Mouse (Mus musculus): ENCODE measurements around the gene B230307C23Rik.
"Not testable (repeated sequence)": the region's sequence is repeated elsewhere in the genome, so short reads cannot be mapped to it uniquely, and the experiment has no call there.

B230307C23Rik gene

DNA sequence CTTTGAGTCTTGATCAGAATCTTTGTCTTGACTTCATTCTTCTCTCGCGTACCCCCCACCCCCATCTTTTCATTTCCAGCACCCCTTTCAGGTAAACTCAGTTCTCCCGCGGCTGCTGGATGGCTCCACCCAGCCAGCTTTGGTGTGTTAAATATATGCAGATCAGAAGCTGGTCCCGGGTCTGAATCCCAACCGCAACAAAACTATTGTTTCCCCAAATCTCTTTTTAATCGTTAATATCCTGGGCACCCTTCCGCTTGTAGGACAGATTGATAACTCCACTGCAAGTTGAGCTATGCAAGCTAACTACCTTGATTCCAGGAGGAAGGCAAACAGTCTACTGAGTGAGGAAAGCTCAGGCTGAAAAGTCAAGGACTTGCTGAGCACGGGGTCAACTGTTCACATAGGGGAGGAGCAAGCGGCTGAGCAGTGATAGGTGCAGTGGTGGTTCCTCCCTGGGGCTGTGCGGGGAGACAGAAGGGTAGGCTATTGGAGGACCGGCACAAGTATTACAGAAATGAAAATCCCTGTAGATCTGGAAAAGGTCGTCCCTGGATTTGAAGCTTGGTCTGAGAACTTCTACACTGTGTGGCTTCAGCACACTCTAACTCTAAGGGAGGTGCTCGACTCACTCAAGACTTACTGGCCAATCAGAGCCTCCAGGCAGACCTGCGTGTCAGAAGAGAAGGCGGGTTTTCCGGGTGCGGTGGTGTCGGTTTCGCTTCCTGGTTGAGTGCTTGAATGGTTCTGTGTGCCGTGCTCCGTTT is at the start of gene B230307C23Rik:
TSS of gene B230307C23Rik (plus strand) at position 700 of the 767 bp plus-strand sequence.
- peak; percentile 93 for DNase-seq (ENCODE audit: low read depth, low spot score)

DNA sequence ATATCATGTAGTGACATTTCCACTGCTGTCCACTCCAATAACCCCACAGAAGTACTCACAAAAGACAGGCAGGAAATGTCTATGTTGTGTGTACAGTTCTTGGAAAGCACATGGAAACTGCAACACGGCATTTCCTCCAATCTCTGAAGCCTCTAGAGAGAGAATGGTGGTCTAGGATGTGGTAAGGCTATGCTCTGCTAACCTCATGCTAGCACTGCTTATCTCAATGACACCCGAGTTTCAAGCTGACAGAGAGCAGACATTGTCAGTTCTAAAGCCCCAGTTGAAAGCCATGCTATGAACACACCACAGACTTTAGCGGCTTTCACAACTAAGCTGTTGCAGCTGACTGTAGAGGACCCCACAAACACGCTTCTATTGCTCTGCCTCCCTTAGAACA is 48.3 kb upstream of the B230307C23Rik start:
- no peak for DNase-seq (ENCODE audit: low read depth, low spot score)

DNA sequence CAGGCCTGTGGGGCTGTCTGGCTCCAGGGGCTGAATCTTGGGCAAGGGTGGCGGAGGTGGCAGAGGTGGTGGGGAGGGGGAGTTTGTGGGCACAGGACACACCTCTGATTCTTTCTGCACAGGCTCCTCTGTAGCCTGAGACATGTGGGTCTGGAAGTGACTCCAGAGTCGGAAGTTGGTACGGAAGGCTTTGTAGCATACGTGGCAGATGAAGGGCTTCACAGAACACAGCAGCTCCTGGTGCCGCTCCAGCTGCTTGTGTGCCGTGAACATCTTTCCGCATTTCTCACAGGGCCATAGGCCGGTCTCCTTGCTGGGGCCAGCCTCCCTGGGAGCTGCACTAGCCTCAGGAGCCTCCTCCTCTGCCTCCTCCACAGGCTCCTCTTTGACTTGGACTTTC is 47.1 kb upstream of the B230307C23Rik start:
- DNase-seq (ENCODE audit: low read depth, low spot score), result no peak

DNA sequence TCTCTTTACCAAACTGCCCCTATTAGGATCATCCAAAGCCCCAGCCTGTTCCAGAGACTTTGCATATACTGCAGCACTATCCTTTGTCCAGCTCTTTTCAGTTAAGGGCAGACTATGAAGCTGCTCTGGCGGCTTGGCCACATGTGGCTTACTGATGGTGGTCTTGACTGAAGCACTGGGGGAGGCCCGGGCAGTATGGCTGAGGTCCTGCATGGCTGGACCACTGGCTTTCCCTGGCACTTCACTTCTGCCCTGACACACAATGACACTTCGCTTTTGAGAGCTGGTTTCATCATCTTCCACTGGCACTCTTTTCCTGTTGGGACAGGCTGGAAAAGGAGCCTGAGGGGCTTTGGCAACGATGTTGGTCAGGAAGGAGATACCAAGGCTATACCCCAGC is 44.7 kb upstream of the B230307C23Rik start:
- no peak for DNase-seq (ENCODE audit: low read depth, low spot score)

DNA sequence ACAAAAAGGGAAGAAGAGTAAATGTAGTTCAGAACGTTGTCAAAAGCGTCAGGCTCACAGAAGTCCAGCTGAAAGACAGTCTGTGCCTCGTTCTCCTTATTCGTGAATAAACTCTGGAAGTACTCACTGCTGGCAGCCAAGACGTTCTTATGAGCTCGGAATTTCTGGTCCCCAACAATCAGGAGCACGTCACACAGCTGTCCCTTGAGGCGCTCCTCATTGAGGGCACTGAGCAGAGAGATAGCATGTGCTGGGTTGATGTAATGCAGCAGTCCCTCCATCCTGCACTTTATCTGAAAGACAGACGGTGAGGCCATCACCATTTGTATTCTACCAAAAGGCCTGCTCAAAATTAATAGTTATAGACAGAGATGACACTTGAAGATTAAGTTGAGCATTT is 44.3 kb upstream of the B230307C23Rik start:
- no peak for DNase-seq (ENCODE audit: low read depth, low spot score)

DNA sequence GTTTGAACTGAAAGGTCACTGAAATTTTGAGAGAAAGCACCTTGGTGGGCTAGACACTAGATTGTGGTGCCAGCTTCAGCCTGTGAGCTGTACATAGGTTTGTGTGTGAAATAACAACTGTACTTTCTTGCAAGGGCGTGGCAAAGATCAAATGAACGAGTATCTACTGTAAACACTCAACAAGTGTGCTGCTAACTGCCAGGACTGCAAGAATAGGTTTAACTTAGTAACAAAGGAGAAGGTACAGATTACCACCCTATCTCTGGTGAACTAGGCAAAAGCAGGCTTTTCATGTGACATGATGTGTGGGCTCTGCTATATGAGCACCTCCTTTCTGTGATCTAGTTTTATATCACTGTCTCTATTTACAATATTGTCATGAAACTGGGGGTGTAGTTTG is 43.8 kb upstream of the B230307C23Rik start:
- DNase-seq (ENCODE audit: low read depth, low spot score), result no peak

DNA sequence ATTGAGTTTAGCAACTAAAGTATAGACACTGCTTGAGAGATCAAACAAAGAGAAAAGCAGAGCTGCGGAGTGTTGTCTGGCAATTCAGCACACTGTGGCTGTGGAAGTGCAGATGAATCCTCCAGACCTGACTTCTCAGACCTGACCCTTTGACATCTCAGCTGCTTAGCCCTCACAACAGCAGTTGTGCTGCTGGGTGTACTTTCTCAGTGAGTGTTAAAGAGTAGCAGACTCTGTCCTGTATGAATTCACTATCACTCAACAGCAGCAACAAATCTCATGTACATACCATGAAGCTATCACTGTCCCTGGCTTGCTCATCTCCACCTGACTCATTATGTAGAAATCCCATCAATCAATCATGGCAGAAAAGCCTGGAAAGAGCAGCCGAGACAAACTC is 41.1 kb upstream of the B230307C23Rik start:
- DNase-seq (ENCODE audit: low read depth, low spot score), result no peak

DNA sequence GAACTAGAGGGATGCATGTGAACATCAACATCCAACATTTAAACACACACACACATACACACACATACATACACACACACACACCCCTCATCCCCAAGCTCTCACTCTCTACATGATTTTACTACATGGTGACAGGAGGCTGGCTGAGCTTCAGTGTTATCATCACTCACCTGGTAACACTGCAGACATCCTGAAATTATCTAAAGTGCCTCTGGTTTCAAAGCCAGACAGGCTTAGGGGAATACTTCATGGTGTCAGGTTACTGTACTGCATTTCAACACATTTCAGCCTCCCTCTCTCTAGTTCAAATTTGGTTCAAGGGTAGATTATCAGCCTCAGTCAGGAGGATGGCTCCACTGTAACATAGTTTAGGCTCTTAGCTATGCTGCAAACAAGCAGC is 39.5 kb upstream of the B230307C23Rik start:
- DNase-seq (ENCODE audit: low read depth, low spot score), result no peak

DNA sequence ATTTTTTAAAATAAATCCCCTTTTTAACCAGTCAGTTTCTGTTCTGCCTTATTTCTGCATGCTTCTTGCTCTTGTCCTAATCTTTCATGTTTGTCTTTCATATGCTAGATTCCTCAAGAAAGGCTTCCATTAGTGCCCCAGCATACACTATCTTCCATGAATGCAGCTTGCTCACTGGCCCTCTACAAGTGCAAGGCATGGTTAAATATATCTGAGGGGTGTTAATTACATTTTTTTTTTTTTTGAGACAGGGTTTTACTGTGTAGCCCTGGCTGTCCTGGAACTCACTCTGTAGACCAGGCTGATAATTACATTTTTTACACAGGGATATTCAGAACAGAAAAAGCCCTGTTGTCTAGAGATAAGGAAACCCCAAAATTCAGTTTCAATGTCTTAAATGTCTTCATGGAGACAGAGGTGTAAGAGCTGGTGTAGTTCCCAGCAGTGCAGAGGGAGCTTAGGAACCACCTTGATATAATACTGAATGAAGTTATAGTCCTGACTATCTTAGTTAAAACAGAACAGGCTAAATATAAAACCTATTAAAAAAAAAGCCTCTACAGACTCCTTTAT is 38.6 kb upstream of the B230307C23Rik start:
- DNase-seq (ENCODE audit: low read depth, low spot score), result no peak

DNA sequence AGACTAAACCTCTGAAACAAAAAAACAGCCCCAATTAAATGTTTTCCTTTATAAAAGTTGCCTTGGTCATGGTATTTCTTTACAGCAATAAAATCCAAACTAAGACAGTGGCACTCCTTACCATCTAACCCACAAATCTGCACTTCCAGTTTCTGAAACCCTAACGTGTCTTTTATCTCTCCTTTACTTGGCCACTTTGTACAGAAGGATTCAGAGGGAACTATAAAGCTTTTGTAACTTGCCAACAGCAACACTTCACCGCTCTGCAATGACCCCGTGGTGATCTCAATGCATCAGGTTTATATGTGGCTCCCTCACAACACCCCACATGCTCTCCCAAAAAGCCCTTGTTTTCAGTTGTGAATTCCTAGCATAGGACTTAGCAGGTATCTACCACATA is 36.8 kb upstream of the B230307C23Rik start:
- no peak for DNase-seq (ENCODE audit: low read depth, low spot score)

DNA sequence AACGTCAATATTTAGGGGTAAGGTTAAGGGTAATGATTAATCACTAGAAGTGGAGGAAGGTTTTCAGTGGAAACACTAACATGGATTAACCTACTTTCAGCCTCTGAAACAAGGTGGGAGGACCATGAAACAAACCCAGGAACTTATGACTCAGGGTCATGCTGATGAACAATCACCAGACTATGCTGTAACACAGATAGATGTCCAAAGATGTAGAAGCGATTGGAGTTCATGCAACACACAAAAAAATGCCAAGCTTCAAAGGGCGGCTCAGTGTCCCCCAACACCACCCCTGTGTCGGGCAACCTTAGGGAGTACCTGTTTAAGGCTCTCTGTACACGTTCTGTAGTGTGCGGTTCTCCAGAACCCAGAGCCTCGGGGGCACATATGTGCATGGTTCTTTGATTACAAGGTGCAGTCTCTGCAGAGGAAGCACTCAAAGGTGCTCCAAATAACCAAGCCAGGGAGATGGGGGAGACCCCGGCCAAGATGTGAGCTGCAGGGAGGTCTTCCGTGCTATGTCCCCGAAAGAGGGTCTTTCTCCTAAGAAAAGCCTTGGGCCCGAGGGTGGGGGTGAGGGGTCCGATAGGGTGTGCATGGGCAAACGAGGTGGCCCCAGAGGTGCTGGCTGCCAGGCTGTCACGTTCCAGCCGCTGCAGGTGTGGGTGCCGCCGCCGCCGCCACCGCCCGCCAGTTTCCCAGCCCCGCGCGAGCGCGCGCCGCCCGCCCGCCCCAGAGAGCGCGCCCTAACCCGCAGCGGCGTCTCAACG is 35.5 kb upstream of the B230307C23Rik start:
- DNase-seq (ENCODE audit: low read depth, low spot score), result peak; percentile 54

DNA sequence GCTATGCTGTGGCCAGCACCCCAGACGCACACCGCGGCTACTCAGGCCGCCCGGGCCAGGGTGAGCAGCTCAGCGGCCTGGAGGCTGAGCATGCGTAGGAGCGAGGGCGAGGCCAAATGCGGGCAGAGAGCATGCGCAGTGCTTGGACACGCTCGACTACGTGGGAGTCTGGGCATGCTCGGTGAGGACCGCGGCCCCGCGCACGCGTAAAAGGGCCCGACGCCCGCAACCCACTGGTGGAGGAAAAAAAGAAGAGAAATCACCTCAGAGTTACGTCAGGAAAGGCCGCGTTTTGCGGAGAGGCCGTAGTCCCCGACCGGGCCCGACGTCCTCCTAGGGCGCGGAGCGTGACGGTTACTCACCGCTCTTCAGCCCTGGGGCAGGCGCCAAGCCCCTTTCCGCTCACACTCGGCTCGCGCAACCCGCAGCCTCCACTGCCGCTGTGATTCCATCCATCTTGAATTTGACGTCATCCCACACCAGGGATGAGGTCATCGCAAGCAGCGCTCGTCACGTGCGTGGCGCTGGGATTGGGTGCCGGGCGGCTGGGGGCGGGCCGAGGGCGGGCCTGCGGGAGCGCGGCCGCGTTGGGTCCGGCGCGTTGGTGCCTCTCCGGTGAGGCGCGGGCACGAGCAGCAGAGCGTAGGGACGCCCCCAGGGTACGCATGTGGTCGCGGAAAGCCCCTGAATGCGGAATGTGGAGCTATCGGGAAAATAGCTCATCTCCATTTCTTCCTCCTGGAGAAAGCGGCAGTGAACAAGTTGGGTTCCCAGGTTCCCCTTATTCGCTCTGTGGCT is 34.8 kb upstream of the B230307C23Rik start, which contains the start of the genes C2cd2 and Zbtb21:
TSS of gene C2cd2 (minus strand) at position 448 of the 798 bp plus-strand sequence.
TSS of gene Zbtb21 (minus strand) at position 472 of the 798 bp plus-strand sequence.
- peak; percentile 96 for DNase-seq (ENCODE audit: low read depth, low spot score)

DNA sequence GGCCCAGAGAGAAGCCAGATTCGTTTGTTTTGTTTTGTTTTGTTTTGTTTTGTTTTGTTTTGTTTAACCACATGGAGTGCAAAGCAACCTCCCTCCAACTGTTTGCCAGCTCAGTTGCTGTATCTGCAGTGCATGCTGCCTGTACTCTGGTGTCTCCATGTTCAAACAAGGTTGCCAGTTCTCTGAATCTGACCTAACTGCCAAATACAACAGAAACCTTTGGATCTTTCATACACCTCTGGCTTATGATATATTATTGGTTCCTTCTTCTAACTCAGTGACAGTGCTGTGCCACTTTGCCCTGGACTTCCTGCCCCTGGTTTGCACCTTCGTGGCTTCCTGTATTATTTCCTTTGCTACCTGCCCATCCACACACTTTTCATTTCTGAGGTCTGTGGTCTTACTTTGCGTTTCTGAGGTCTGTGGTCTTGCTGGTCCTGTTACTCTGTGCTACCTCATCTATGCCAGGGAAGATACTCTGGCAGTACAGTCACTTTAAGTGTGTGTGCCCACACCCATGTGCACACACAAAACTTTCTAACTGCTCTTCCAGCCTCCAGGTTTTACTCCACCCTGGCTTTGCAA is 33.1 kb upstream of the B230307C23Rik start:
- peak; percentile 62 for DNase-seq (ENCODE audit: low read depth, low spot score)

DNA sequence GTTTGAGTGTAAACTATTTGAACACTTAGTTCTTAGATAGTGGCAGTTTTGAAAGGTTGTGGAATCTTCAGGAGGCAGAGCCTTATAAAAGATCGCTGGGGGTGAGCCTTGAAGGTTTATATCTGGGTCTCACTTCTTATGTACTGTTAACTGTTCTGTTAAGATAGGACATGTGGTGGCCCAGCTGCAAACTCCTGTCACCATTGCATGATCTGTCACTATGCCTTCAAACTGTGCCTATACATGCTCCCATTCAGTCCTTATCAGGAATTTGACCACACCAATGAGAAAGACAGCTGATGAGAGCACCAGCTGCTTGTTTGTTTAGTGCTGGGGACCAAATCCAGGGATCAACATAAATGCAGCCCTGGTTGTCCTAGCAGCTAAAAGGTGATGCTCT is 19.8 kb upstream of the B230307C23Rik start:
- no peak for DNase-seq (ENCODE audit: low read depth, low spot score)

DNA sequence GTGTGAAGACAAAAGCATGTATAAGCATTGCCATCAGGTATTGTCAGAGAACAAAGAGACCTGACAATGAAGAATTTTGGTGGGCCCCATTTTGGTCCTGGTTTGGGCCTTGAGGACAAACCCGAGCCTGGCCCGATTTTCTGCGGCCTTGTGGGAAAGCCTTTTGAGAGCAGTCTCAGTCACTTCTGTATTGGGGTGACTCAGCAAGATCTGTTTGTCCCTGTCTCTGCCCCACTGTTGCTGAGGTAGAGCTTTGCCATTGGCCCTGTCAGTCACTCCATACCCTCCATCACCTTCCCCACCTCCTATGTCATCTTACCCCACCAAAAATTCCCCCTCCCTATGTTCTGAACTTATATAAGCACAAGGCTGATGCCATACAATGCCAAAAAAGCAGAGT is 19.4 kb upstream of the B230307C23Rik start:
- no peak for DNase-seq (ENCODE audit: low read depth, low spot score)

DNA sequence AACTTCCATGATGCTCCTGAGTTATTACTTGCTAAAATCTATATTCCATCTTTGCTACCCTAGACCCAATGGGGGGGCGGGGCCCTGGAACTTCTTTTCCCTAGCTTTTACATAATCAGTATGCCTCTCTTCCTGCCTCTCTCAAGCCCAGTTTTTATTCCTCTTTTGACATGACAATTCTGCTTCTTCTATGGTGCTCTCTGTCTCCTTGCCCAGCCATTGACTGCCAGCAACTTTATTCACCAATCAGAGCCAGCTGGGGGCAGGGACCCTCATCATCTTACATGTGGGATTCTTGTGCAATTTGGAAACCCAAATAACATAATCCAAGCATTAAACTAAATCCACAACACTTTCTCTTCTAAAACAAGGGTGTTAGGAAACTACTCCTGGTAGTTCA is 15.8 kb upstream of the B230307C23Rik start:
- no peak for DNase-seq (ENCODE audit: low read depth, low spot score)

DNA sequence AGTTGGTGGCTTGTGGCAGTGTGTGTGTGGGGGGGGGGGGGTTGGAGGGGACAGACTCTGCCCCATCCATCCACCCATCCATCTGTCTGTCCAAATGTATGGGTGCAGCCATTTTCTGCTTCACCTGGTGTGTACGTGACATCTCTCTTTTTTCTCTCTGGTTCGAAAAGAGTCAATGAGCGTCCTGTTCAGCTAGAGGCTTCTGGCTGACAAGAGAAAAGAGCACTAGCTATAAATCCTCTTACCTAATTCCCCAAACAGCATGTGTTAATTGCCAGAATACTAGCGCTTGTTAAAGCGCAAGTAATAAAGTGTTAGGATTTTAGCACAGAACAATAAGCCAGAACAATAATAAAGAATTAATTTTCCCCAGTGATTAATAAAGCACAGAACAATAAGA is 12.5 kb upstream of the B230307C23Rik start:
- no peak for DNase-seq (ENCODE audit: low read depth, low spot score)

DNA sequence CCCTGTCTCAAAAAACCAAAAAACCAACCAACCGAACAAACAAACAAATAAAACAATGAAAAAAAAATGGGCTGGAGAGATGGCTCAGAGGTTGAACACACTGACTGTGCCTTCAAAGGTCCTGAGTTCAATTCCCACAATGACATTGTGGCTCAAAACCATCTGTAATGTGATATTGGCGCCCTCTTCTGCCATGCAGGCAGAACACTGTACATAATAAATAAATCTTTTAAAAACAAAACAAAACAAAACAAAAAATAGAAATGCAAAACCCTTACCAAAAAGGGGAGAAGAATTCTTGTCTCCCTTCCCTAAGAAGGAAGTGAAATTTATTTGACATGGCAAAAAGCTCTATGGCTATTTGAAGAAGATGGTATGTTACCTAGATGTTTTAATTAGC is 5.6 kb upstream of the B230307C23Rik start:
- no peak for DNase-seq (ENCODE audit: low read depth, low spot score)

DNA sequence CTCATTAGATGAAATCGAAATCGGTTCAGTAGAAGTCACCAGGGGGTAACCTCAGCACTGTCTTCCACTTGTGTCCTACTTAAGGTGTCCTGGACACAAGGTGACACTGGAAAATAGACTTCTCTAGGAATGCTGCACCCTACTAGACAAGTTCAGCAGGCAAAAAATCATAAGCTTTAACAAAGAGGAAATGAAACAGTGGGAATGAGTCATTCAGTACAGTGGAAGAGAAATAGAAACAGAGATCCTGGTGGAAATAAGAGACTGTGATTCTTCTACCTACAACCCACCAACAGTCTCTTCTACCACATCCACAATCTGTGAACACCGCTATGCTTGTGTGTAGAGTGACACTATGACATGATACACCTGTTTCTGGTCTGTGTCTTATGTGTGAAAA is 4.6 kb upstream of the B230307C23Rik start:
- DNase-seq (ENCODE audit: low read depth, low spot score), result not testable (repeated sequence)

DNA sequence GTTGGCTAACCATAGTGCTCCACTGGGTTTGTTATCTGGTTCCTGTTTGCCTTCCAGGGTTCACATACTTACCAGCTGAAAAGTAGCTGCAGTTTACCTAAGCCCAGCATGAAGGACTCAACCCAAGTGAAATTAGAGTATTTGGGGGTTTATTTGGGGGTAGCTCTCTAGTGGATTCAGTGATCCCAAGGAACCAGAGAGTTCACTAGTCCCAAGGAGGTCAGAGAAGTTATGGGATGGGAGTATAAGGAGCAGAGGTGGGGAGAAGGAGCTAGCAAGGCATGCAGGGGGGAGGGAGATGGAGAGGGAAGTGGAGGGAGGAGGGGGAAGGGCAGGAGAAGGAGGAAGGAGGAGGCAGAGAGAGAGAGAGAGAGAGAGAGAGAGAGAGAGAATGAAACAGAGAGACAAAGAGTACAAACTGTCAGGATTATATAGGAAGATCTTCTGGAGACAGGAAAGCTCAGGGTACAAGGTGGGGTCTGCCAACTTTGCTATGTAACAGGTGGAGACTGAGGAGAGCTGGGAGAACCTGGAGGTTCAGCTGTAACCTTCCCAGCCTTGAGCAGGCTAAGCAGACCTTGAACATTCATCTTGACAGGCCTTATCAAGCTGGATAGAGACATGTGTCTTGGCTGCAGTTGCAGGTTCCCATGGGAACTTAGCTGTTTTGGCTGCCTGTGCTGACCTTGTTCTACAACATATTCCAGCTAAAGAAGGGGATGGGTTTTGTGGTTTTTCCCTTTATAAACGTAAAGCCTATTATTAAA is 1.1 kb upstream of the B230307C23Rik start:
- peak; percentile 13 for DNase-seq (ENCODE audit: low read depth, low spot score)

DNA sequence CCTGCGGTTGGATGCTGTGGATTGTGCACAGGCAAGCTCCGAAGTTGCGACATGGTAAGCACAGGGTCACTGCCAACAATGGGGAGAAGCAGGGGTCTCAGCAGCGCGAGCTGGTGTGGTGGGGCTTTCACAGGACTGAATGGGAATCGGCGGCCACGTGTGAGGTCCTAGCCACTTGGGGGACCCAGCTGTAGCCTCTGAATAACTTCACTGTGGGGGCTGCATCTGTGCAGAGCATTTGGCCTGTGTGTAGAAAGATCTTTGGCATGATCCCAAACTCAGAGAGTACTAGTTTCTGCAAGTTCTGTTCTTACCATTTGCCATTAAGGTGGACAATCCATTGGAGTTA is 242 bp downstream of the B230307C23Rik start:
- DNase-seq (ENCODE audit: low read depth, low spot score), result not testable (repeated sequence)
